Mouse (Mus musculus) liver, embryonic 16.5 days (tissue): ENCODE results near the gene Pagr1a. TPM values are rescaled to one million over a fixed set of nuclear protein-coding genes. Genes with fewer than 3 reads are reported as not detected.
A peak's percentile ranks its signal among the peaks of the same experiment; 100 is the strongest.

Source experiments
- ATAC-seq: fragments of 200-750 bp; cut with Nextera tagmentation; 2 replicates; pipeline ENCODE4 v1.8.0; 2017; ENCODE audit warnings: low read depth, mild to moderate bottlenecking, moderate number of reproducible peaks, moderate library complexity
- H3K27ac ChIP-seq: fragments of 300-500 bp; sonication (generic); 2 replicates; pipeline ENCODE4 v1.5.1; 2014; ENCODE audit warnings: mild to moderate bottlenecking, low read length
- H3K27me3 ChIP-seq: fragments of 300-500 bp; sonication (generic); 2 replicates; pipeline ENCODE4 v1.6.1; 2014; ENCODE audit warnings: low read depth, low read length, mixed read lengths; ENCODE audit not compliant: control insufficient read depth, insufficient read depth
- H3K36me3 ChIP-seq: fragments of 300-500 bp; sonication (generic); 2 replicates; pipeline ENCODE4 v1.6.1; 2014; ENCODE audit warnings: mild to moderate bottlenecking; ENCODE audit not compliant: control insufficient read depth, insufficient read depth
- H3K4me1 ChIP-seq: fragments of 300-500 bp; sonication (generic); 2 replicates; pipeline ENCODE4 v1.6.1; 2014; ENCODE audit warnings: low read depth, low read length, mixed read lengths; ENCODE audit not compliant: control insufficient read depth
- H3K4me2 ChIP-seq: fragments of 300-500 bp; sonication (generic); 2 replicates; pipeline ENCODE4 v1.6.1; 2014; ENCODE audit warnings: low read depth, low read length, mixed read lengths
- H3K4me3 ChIP-seq: fragments of 300-500 bp; sonication (generic); 2 replicates; pipeline ENCODE4 v1.5.1; 2014; ENCODE audit warnings: low read depth, mild to moderate bottlenecking, low read length
- H3K9ac ChIP-seq: fragments of 300-500 bp; sonication (generic); 2 replicates; pipeline ENCODE4 v1.6.1; 2014; ENCODE audit warnings: low read depth, low read length
- H3K9me3 ChIP-seq: fragments of 300-500 bp; sonication (generic); replicated peaks from 2 replicates; pipeline ENCODE4 v1.6.1; 2016; ENCODE audit warnings: low read length; ENCODE audit not compliant: control insufficient read depth
- WGBS: fragments of 180-500 bp; shearing (Covaris S2); extraction: QIAGEN DNeasy Blood & Tissue Kit; methylation state at CpG from one replicate; pipeline ENCODE4 v1.1.7; 2014; ENCODE audit not compliant: insufficient replicate concordance; 5-methylcytosine and 5-hydroxymethylcytosine counted together
- polyA plus RNA-seq: library from polyadenylated mRNA; unstranded; fragments of >200 nt; fragmentation: Nextera tagmentation; extraction: Ambion mirVana; gene quantifications from 2 replicates; pipeline ENCODE4 v1.2.1, GENCODE M21; 2015

The Pagr1a gene
- polyA plus RNA-seq, 1 experiment from 2014 or later, result 24.3 TPM

- WGBS, result 74% methylated on average over 4 of the region's 4 CpGs
Measured at GRCm38 (mm10) chr7:126996449-126996848, 20.7 kb downstream of the Pagr1a start.

GRCm38 (mm10) chr7:126988816-126989215 is 28.3 kb downstream of the Pagr1a start:
- Histone ChIP-seq H3K9me3 (no peaks in the 10 kb centered on the region), H3K9ac (no peak overlapping the region), H3K27me3 (no peaks in the 10 kb centered on the region), H3K4me3 (no peak overlapping the region), H3K27ac (no peak overlapping the region), H3K36me3 (no peaks in the 10 kb centered on the region), H3K4me1 (no peaks in the 10 kb centered on the region), H3K4me2 (no peak overlapping the region)
- no peak for ATAC-seq
- WGBS, result 54% methylated on average over 8 of the region's 8 CpGs

More at GRCm38 (mm10) chr7:126996449-126996848, 20.7 kb downstream of the Pagr1a start:
- no peaks in the 10 kb centered on the region for H3K9me3 ChIP-seq
- no peak overlapping the region for H3K4me3 ChIP-seq
- no peaks in the 10 kb centered on the region for H3K27me3 ChIP-seq
- no peaks in the 10 kb centered on the region for H3K36me3 ChIP-seq
- no peak overlapping the region for H3K9ac ChIP-seq
- H3K27ac ChIP-seq, result no peak overlapping the region
- ATAC-seq, result no peak
- no peaks in the 10 kb centered on the region for H3K4me1 ChIP-seq
- no peak overlapping the region for H3K4me2 ChIP-seq

DNA sequence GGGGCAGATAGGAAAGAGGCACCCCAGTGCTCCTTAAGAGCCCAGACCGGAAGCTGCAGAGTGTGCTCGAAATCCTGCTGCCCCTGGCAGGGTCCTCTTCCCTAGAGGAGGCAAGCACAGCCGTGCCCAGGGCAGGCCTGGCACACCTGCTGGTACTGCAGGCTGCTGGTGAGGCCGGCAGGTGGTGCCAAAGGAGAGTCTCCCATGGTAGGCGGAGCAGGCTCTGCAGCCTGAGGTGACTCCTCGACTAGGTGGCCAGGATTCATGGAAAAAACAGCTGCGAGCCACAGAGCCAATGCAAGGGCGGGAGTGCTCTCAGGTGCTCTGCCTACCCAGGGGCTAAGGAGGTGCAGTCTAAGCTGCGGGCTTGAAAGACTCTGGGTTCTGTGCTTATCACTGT is 30.8 kb downstream of the Pagr1a start:
- 47% methylated on average over 9 of the region's 9 CpGs for WGBS
- Histone ChIP-seq H3K9ac (no peak overlapping the region), H3K4me2 (no peak overlapping the region), H3K9me3 (no peaks in the 10 kb centered on the region), H3K4me3 (no peak overlapping the region), H3K4me1 (no peaks in the 10 kb centered on the region; the same call in 1 of the 2 replicates), H3K36me3 (no peaks in the 10 kb centered on the region), H3K27me3 (no peaks in the 10 kb centered on the region), H3K27ac (no peak overlapping the region)
- ATAC-seq, result no peak

- Histone ChIP-seq H3K4me3 (no peak overlapping the region), H3K27me3 (no peaks in the 10 kb centered on the region), H3K9me3 (no peaks in the 10 kb centered on the region), H3K4me2 (no peak overlapping the region), H3K36me3 (peaks cover 4% of the 10 kb centered on the region), H3K27ac (no peak overlapping the region), H3K9ac (no peak overlapping the region), H3K4me1 (no peaks in the 10 kb centered on the region; the same call in 1 of the 2 replicates)
- no peak for ATAC-seq
- 50% methylated on average over 10 of the region's 10 CpGs for WGBS
Measured at GRCm38 (mm10) chr7:126984667-126985444, 32.3 kb downstream of the Pagr1a start.

GRCm38 (mm10) chr7:126983113-126983512 is 34.0 kb downstream of the Pagr1a start:
- ATAC-seq, result no peak

DNA sequence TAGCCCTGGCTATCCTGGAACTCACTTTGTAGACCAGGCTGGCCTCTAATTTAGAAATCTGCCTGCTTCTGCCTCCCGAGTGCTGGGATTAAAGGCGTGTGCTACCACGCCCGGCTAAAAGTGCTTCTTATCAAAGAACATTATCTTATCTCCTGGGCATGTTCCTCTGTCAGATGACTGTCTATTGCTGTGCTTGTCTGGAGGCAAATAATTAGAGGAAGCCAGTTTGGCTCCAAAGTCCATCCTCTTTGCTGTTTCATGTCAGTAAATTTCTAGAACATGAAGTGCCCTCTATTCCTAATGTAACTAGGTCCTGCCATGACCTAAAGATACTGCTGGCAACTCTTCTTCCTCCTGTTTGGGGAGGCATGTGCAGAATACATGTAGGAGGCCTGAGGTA is 35.1 kb downstream of the Pagr1a start:
- Histone ChIP-seq H3K4me3 (no peak overlapping the region), H3K27me3 (no peaks in the 10 kb centered on the region), H3K36me3 (peaks cover 17% of the 10 kb centered on the region), H3K27ac (no peak overlapping the region), H3K4me2 (no peak overlapping the region), H3K9me3 (no peaks in the 10 kb centered on the region), H3K9ac (no peak overlapping the region), H3K4me1 (peaks cover 12% of the 10 kb centered on the region)
- ATAC-seq, result no peak
- 46% methylated on average over 4 of the region's 4 CpGs for WGBS

More at GRCm38 (mm10) chr7:126983113-126983512, 34.0 kb downstream of the Pagr1a start:
- Histone ChIP-seq H3K27me3 (no peaks in the 10 kb centered on the region), H3K4me3 (no peak overlapping the region), H3K9me3 (no peaks in the 10 kb centered on the region), H3K9ac (no peak overlapping the region), H3K36me3 (peaks cover 17% of the 10 kb centered on the region), H3K4me2 (no peak overlapping the region), H3K27ac (no peak overlapping the region), H3K4me1 (peaks cover 4% of the 10 kb centered on the region)
- WGBS, result 76% methylated on average over 7 of the region's 7 CpGs

- 68% methylated on average over 2 of the region's 2 CpGs for WGBS
- H3K4me2 ChIP-seq, result no peak overlapping the region
- no peak for ATAC-seq
- H3K4me1 ChIP-seq, result peaks cover 15% of the 10 kb centered on the region
- peaks cover 17% of the 10 kb centered on the region for H3K36me3 ChIP-seq
- no peaks in the 10 kb centered on the region for H3K27me3 ChIP-seq
- no peak overlapping the region for H3K9ac ChIP-seq
- H3K27ac ChIP-seq, result no peak overlapping the region
- H3K9me3 ChIP-seq, result no peaks in the 10 kb centered on the region
- H3K4me3 ChIP-seq, result no peak overlapping the region
Measured at GRCm38 (mm10) chr7:126981601-126982000, 35.6 kb downstream of the Pagr1a start.

DNA sequence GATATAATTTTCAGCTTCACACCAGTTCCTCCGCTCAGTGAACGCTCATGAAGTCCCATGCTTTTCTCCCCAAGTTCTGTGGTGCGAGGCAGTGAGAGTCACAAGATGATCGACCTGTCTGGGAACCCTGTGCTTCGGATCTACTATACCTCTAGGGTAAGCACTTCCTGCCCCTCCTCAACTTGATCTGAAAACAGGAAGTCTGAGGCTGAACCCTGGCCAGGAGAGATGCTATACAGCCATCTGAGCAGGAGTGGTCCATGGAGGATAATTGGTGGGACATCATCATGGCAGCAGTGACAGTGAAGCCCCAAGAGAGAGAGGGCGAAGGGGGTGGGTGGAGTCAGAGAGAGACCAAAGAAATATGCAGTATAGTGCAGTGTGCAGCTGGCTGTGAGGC is 38.3 kb downstream of the Pagr1a start:
- Histone ChIP-seq H3K36me3 (peaks cover 17% of the 10 kb centered on the region), H3K4me1 (peaks cover 21% of the 10 kb centered on the region), H3K27ac (no peak overlapping the region), H3K27me3 (no peaks in the 10 kb centered on the region), H3K9me3 (no peaks in the 10 kb centered on the region), H3K4me2 (no peak overlapping the region), H3K4me3 (no peak overlapping the region), H3K9ac (no peak overlapping the region)
- WGBS, result 76% methylated on average over 6 of the region's 6 CpGs
- ATAC-seq, result no peak

- peak overlapping the region; percentile 94 for H3K27ac ChIP-seq
- WGBS, result 19% methylated on average over 14 of the region's 14 CpGs
- H3K4me1 ChIP-seq, result peaks cover 21% of the 10 kb centered on the region
- H3K4me3 ChIP-seq, result peak overlapping the region; percentile 99
- peak overlapping the region; percentile 98 for H3K9ac ChIP-seq
- ATAC-seq, result no peak
- no peaks in the 10 kb centered on the region for H3K9me3 ChIP-seq
- H3K27me3 ChIP-seq, result no peaks in the 10 kb centered on the region
- peaks cover 17% of the 10 kb centered on the region for H3K36me3 ChIP-seq
- H3K4me2 ChIP-seq, result peak overlapping the region; percentile 90
Measured at GRCm38 (mm10) chr7:126976878-126977459, 40.2 kb downstream of the Pagr1a start.
